Mouse (Mus musculus): ENCODE results near the gene Stip1. TPM values are rescaled to one million over a fixed set of nuclear protein-coding genes. Genes with fewer than 3 reads are reported as not detected.
"Not testable (repeated sequence)": the region's sequence is repeated elsewhere in the genome, so short reads cannot be mapped to it uniquely, and the experiment has no call there.

The Stip1 gene
- polyA plus RNA-seq, 1 experiment from 2014 or later = 255 TPM

GRCm38 (mm10) chr19:6992011-6992858 lies 47.5 kb downstream of the Stip1 start, which contains the start of gene Dnajc4:
Dnajc4 (minus strand) TSS chr19:6992572.
- H3K4me3 ChIP-seq (ENCODE audit: low read depth, low read length) = peak within 1 kb of the TSS; percentile 58
- peak within 1 kb of the TSS; percentile 69; the same call in 1 of the 2 replicates for H3K27ac ChIP-seq (ENCODE audit: low read depth)
- DNase-seq (peak; percentile 99), ATAC-seq (ENCODE audit: insufficient read depth) (peak; percentile 92)
- peak; percentile 33 for TF ChIP-seq CTCF (IDR thresholded peaks at IDR 0.05; ENCODE audit: low read depth)
- WGBS = 1% methylated on average over 37 of the region's 37 CpGs
- H3K4me2 ChIP-seq = peak within 1 kb of the TSS; percentile 91
- 0 out of 2 replicates have a peak, but pooled peaks cover 2% of the 10 kb centered on the region for H3K27me3 ChIP-seq (ENCODE audit: insufficient read depth, low read length)
- H3K4me1 ChIP-seq (ENCODE audit: insufficient read depth) = peaks cover 18% of the 10 kb centered on the region
- peak within 1 kb of the TSS; percentile 66 for H3K9ac ChIP-seq
- H3K36me3 ChIP-seq (ENCODE audit: insufficient read depth) = no peaks in the 10 kb centered on the region
- no peaks in the 10 kb centered on the region for H3K9me3 ChIP-seq (ENCODE audit: low read depth, low read length)

- H3K4me3 ChIP-seq (ENCODE audit: low read depth, low read length); H3K36me3 ChIP-seq (ENCODE audit: insufficient read depth); H3K9me3 ChIP-seq (ENCODE audit: low read depth, low read length); ATAC-seq (ENCODE audit: insufficient read depth); H3K27ac ChIP-seq (ENCODE audit: low read depth); DNase-seq; H3K4me2 ChIP-seq; H3K9ac ChIP-seq; H3K27me3 ChIP-seq (ENCODE audit: insufficient read depth, low read length): not testable (repeated sequence)
- 90% methylated on average over 6 of the region's 6 CpGs for WGBS
- peaks cover 12% of the 10 kb centered on the region for H3K4me1 ChIP-seq (ENCODE audit: insufficient read depth)
Observed at GRCm38 (mm10) chr19:6991166-6991565, 48.6 kb downstream of the Stip1 start.

- H3K4me1 ChIP-seq (ENCODE audit: insufficient read depth) = peaks cover 12% of the 10 kb centered on the region
- DNase-seq (no peak), ATAC-seq (ENCODE audit: insufficient read depth) (no peak)
- 0 out of 2 replicates have a peak, but pooled peaks cover 2% of the 10 kb centered on the region for H3K27me3 ChIP-seq (ENCODE audit: insufficient read depth, low read length)
- H3K9ac ChIP-seq = no peak overlapping the region; the same call in 1 of the 2 replicates
- no peaks in the 10 kb centered on the region for H3K9me3 ChIP-seq (ENCODE audit: low read depth, low read length)
- H3K27ac ChIP-seq (ENCODE audit: low read depth) = no peak overlapping the region
- 87% methylated on average over 6 of the region's 6 CpGs for WGBS
- TF ChIP-seq CTCF (IDR thresholded peaks at IDR 0.05; ENCODE audit: low read depth) = no peak
- H3K4me3 ChIP-seq (ENCODE audit: low read depth, low read length) = no peak overlapping the region
- H3K4me2 ChIP-seq = no peak overlapping the region
- 0 out of 2 replicates have a peak, but pooled peaks cover 2% of the 10 kb centered on the region for H3K36me3 ChIP-seq (ENCODE audit: insufficient read depth)
Observed at GRCm38 (mm10) chr19:6990712-6991111, 49.1 kb downstream of the Stip1 start.

GRCm38 (mm10) chr19:6989251-6989650 lies 50.5 kb downstream of the Stip1 start:
- H3K4me2 ChIP-seq = no peak overlapping the region
- H3K4me1 ChIP-seq (ENCODE audit: insufficient read depth) = peaks cover 5% of the 10 kb centered on the region
- no peak for DNase-seq
- H3K27ac ChIP-seq (ENCODE audit: low read depth) = no peak overlapping the region
- H3K36me3 ChIP-seq (ENCODE audit: insufficient read depth) = peaks cover 14% of the 10 kb centered on the region
- 0 out of 2 replicates have a peak, but pooled peaks cover 2% of the 10 kb centered on the region for H3K27me3 ChIP-seq (ENCODE audit: insufficient read depth, low read length)
- H3K4me3 ChIP-seq (ENCODE audit: low read depth, low read length) = no peak overlapping the region
- H3K9me3 ChIP-seq (ENCODE audit: low read depth, low read length) = no peaks in the 10 kb centered on the region
- H3K9ac ChIP-seq = no peak overlapping the region
- 79% methylated on average over 8 of the region's 8 CpGs for WGBS
- ATAC-seq (ENCODE audit: insufficient read depth) = no peak
- TF ChIP-seq CTCF (IDR thresholded peaks at IDR 0.05; ENCODE audit: low read depth) = no peak

- H3K4me3 ChIP-seq (ENCODE audit: low read depth, low read length) = peak overlapping the region; percentile 85
- 0 out of 2 replicates have a peak, but pooled peaks cover 2% of the 10 kb centered on the region for H3K27me3 ChIP-seq (ENCODE audit: insufficient read depth, low read length)
- 6% methylated on average over 8 of the region's 8 CpGs for WGBS
Observed at GRCm38 (mm10) chr19:6987904-6988285, 51.9 kb downstream of the Stip1 start.

GRCm38 (mm10) chr19:6987061-6987903 lies 52.5 kb downstream of the Stip1 start, which contains the start of gene Vegfb:
Vegfb (minus strand) TSS chr19:6987651.
- Histone ChIP-seq H3K9ac (peak within 1 kb of the TSS; percentile 83), H3K27me3 (ENCODE audit: insufficient read depth, low read length) (0 out of 2 replicates have a peak, but pooled peaks cover 2% of the 10 kb centered on the region), H3K4me3 (ENCODE audit: low read depth, low read length) (peak within 1 kb of the TSS; percentile 85), H3K4me2 (peak within 1 kb of the TSS; percentile 82), H3K9me3 (ENCODE audit: low read depth, low read length) (no peaks in the 10 kb centered on the region), H3K36me3 (ENCODE audit: insufficient read depth) (peaks cover 27% of the 10 kb centered on the region), H3K4me1 (ENCODE audit: insufficient read depth) (no peaks in the 10 kb centered on the region; the same call in 1 of the 2 replicates), H3K27ac (ENCODE audit: low read depth) (peak within 1 kb of the TSS; percentile 83)
- DNase-seq = peak; percentile 71
- ATAC-seq (ENCODE audit: insufficient read depth) = peak; percentile 57
- under 1% methylated on average over 72 of the region's 85 CpGs for WGBS
- no peak for TF ChIP-seq CTCF (IDR thresholded peaks at IDR 0.05; ENCODE audit: low read depth)

More at GRCm38 (mm10) chr19:6987904-6988285, 51.9 kb downstream of the Stip1 start:
- ATAC-seq (ENCODE audit: insufficient read depth) (no peak), DNase-seq (no peak)
- peak overlapping the region; percentile 83 for H3K27ac ChIP-seq (ENCODE audit: low read depth)
- peaks cover 2% of the 10 kb centered on the region for H3K4me1 ChIP-seq (ENCODE audit: insufficient read depth)
- H3K9me3 ChIP-seq (ENCODE audit: low read depth, low read length) = no peaks in the 10 kb centered on the region
- peak overlapping the region; percentile 83 for H3K9ac ChIP-seq
- H3K4me2 ChIP-seq = peak overlapping the region; percentile 82
- no peak for TF ChIP-seq CTCF (IDR thresholded peaks at IDR 0.05; ENCODE audit: low read depth)
- H3K36me3 ChIP-seq (ENCODE audit: insufficient read depth) = peaks cover 24% of the 10 kb centered on the region
